Mouse (Mus musculus) telencephalon, adult 2 months (tissue): ENCODE measurements around the gene Fibcd1.

ENCODE experiments used
- DNase-seq: peaks from one replicate; pipeline ENCODE4 v3.0.0-alpha.2; 2011; ENCODE audit warnings: low read depth, low spot score

Fibcd1 gene

DNA sequence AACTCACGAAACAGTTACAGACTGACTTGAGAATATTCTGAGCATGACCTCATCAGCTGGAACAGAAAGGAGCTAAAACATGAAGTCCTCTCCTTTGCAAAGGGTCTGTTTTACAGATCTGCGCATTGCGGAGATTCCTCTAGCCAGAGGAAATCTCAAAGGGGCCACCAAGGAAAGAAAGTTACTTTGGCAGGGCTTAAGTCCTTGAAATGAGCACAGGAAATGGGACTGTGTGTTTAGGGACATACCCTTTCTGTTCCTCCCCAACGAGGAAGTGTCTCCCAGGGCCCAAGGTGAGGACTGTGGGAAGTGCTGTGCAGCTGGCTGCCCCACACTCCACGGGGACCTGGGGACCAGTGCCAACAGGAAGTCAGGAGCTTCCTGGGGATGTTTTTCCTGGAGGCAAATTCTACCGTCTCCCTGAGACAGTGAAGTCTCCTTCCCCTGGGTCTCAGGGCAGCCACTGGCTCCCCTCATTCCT, 76.1 kb downstream of the Fibcd1 start:
- no peak for DNase-seq

DNA sequence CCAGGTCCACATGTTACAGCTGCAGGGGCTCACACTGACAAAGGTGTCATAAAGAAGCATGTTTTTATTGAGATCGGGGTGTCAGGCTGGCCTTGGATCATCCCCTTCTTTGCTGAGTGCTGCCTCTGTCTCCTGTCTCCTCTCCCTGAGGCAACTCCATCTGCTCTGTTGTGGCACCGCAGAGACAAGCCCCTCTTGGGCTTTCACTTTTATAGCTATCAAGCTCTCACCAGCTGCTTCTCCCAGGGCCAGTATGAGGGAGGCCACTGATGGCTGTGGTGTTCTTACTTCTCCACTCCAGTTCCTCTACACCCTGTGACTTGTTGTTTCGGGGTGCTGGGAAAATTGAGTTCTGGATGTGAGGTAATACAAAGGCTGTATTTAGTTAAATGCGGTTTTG, 76.7 kb downstream of the Fibcd1 start:
- no peak for DNase-seq

DNA sequence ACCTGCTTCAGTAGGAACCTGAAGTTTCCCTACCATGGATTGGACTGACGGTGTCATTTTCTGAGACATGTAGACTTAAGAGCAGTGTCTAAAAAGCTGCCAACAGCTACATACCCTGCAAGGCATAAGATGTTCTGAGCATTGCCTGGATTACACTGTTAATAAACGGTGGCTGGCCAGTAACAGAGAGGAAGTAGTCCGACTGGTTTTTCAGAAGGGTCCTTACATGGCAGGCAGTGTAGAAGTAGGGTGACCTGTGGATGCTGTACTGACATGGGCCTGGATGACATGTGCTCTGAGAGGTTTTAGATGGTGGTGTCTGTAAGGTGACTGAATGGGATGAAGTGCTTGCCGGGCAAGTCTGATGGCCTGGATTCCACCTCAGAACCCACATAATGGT, 78.0 kb downstream of the Fibcd1 start:
- DNase-seq, result no peak

DNA sequence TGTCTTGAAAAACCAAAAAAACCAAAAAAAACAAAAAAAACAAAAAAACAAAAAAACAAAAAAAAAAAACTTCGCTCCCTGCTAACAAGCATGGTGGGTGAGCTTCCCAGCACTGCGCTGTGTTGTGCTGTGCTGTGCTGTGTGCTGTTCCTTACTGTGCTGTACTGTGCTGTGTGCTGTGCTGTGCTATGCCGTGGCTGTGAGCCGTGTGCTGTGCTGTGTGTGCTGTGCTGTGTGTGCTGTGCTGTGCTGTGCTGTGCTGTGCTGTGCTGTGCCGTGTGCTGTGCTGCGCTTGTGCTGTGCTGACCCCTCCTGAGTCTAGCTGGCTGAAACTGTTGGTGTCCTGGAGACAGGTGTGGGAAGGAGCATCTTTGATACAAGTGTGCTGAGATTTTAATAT, 78.7 kb downstream of the Fibcd1 start:
- DNase-seq, result no peak
